Mouse (Mus musculus) ES-E14 (cell line): ENCODE measurements around the gene Dnaaf3.
A peak's percentile ranks its signal among the peaks of the same experiment; 100 is the strongest.

Source experiments
- CHD2 ChIP-seq: IDR thresholded peaks from 2 replicates; pipeline ENCODE4 v1.6.1; 2014; ENCODE audit warnings: mild to moderate bottlenecking, low read depth, low read length, inconsistent platforms
- HCFC1 ChIP-seq: IDR thresholded peaks from 2 replicates; pipeline ENCODE4 v1.6.1; 2012; ENCODE audit warnings: low read length, inconsistent platforms, borderline replicate concordance; ENCODE audit not compliant: insufficient read depth
- MAFK ChIP-seq: IDR thresholded peaks from 2 replicates; pipeline ENCODE4 v1.6.1; 2014; ENCODE audit warnings: mild to moderate bottlenecking, low read depth, low read length, inconsistent platforms; ENCODE audit not compliant: insufficient read depth
- ZC3H11A ChIP-seq: IDR thresholded peaks from 2 replicates; pipeline ENCODE4 v1.6.1; 2012; ENCODE audit warnings: low read depth, mild to moderate bottlenecking, inconsistent platforms, low read length, borderline replicate concordance
- ZNF384 ChIP-seq: IDR thresholded peaks from 2 replicates; pipeline ENCODE4 v1.6.1; 2012; ENCODE audit warnings: low read depth, low read length, inconsistent platforms

GRCm38 (mm10) chr7:4501558-4502397 is 30.5 kb downstream of the Dnaaf3 start, which contains the start of gene Ppp1r12c:
- TF ChIP-seq MAFK (no peak), ZNF384 (no peak), CHD2 (no peak), ZC3H11A (peak; percentile 69), HCFC1 (peak; percentile 92)
